Mouse (Mus musculus): ENCODE data around the gene Sh3bgrl. TPM values are rescaled to one million over a fixed set of nuclear protein-coding genes. Genes with fewer than 3 reads are reported as not detected.

Gene Sh3bgrl
- total RNA-seq (2023) = 10 to 100 TPM; 25.4 to 28.8 TPM

DNA sequence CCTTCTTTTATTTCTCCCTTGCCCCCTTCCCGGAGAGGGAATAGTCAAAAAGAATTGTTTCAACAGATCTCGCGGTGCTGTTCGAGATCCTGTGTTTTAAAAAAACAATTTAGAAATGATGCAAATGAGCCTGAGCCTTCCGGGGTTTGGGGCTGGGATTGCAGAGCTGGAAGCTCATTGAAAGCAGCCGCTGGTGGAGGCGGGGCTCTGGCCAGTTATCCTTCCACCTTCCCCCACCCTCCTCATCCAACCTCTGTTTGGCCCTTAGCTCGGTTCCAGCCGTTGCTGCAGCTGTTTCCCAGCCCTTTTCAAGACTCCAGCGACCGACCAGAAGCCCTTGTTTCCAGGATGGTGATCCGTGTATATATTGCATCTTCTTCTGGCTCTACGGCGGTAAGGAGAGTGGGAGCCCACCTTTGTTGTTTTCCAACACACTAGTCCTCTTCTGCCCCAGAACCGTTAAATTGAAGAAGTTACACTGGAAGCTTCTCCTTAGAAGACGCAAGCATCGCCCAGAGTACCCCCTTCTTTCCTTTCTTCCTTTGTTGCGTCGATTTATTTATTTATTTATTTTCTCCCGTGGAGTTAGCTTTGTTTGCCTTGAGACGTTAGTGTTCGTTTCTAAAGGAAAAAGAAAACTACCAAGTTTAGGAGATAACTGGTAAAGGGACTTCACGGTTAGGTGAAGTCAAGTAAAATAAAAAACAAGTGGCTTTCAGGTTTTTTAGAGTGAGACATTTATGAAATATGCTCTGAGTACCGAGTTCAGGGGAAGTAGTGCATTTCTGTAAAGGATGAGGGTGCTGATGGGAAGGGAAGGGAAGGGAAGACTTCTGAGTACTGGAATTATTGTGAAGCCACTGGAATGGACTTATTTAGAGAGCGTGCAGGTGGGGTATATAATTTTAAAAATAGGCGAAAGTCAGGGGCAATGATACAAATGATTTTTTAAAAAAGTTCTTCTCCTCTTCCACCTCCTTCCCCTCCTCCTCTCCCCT is at the start of gene Sh3bgrl:
Sh3bgrl (plus strand) TSS at position 121 of the 998 bp plus-strand sequence.

DNA sequence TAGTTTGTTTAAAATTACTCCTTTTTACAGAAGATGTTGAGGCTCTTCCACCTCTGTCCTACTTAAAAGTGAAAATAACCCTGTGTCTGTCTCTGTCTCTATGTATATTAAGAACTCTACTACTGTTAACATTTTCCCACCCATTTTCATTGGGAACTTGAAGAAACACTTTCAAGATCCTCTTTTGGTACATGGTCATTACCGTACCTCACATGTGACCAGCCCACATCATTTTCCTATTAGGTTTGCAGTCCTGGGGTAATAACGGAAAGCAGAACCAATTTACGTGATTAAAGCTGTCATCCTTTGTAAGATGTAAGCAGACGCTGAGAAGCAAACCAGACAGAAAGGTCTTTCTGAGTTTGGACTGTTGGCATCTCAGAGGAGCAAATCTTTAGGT is 101.3 kb downstream of the Sh3bgrl start, which contains the start of gene Gm6377:
Gm6377 (plus strand) TSS at position 289 of the 400 bp plus-strand sequence.

Other genes starting within 250 kb of the Sh3bgrl start
- 10 to 100 TPM; 10.4 to 10.8 TPM for gene Hmgn5, start 82.0 kb upstream of the Sh3bgrl start, total RNA-seq (2023)
- under 1 TPM; 0.27 to 0.64 TPM for gene Gm6377, start 101.4 kb downstream of the Sh3bgrl start, total RNA-seq (2023)

All from T-cell, adult 66 days (primary cell).